Mouse (Mus musculus) stomach, postnatal 0 days (tissue): ENCODE data around the gene Pced1a. TPM values are rescaled to one million over a fixed set of nuclear protein-coding genes. Genes with fewer than 3 reads are reported as not detected.
A peak's percentile ranks its signal among the peaks of the same experiment; 100 is the strongest.

ENCODE experiments used
- ATAC-seq: fragments of 200-750 bp; cut with Nextera tagmentation; 2 replicates; pipeline ENCODE4 v1.8.0; 2017; ENCODE audit not compliant: low FRiP score, low TSS enrichment
- DNase-seq: peaks from one replicate; pipeline ENCODE4 v3.0.0-alpha.2; 2016; ENCODE audit warnings: low spot score
- H3K27ac ChIP-seq: fragments of 300-500 bp; sonication (generic); replicated peaks from 2 replicates; pipeline ENCODE4 v1.5.1; 2014; ENCODE audit warnings: mild to moderate bottlenecking, control low read depth
- H3K27me3 ChIP-seq: fragments of 300-500 bp; sonication (generic); 2 replicates; pipeline ENCODE4 v1.6.1; 2014; ENCODE audit warnings: low read length; ENCODE audit not compliant: control insufficient read depth, insufficient read depth
- H3K36me3 ChIP-seq: fragments of 300-500 bp; sonication (generic); 2 replicates; pipeline ENCODE4 v1.6.1; 2014; ENCODE audit warnings: low read length, mixed read lengths; ENCODE audit not compliant: control insufficient read depth, insufficient read depth
- H3K4me1 ChIP-seq: fragments of 300-500 bp; sonication (generic); replicated peaks from 2 replicates; pipeline ENCODE4 v1.6.1; 2014; ENCODE audit warnings: antibody characterized with exemption; ENCODE audit not compliant: control insufficient read depth, insufficient read depth
- H3K4me2 ChIP-seq: fragments of 300-500 bp; sonication (generic); replicated peaks from 2 replicates; pipeline ENCODE4 v1.6.1; 2014; ENCODE audit warnings: low read depth, mild to moderate bottlenecking, control low read depth, moderate library complexity
- H3K4me3 ChIP-seq: fragments of 300-500 bp; sonication (generic); 2 replicates; pipeline ENCODE4 v1.5.1; 2014; ENCODE audit warnings: low read depth, low read length, control low read depth
- H3K9ac ChIP-seq: fragments of 300-500 bp; sonication (generic); 2 replicates; pipeline ENCODE4 v1.6.1; 2014; ENCODE audit warnings: mild to moderate bottlenecking, low read length, control low read depth, mixed read lengths
- H3K9me3 ChIP-seq: fragments of 300-500 bp; sonication (generic); 2 replicates; pipeline ENCODE4 v1.6.1; 2016; ENCODE audit warnings: low read length; ENCODE audit not compliant: control insufficient read depth
- CTCF ChIP-seq: IDR thresholded peaks from 2 replicates; pipeline ENCODE4 v1.5.1; 2016; ENCODE audit warnings: antibody characterized with exemption, low read depth, mild to moderate bottlenecking, moderate library complexity
- EP300 ChIP-seq: optimal IDR thresholded peaks from 2 replicates; pipeline ENCODE3; 2016; ENCODE audit warnings: antibody characterized with exemption
- WGBS: fragments of 180-500 bp; shearing (Covaris S2); extraction: QIAGEN DNeasy Blood & Tissue Kit; methylation state at CpG from one replicate; pipeline ENCODE4 v1.1.7; 2014; 5-methylcytosine and 5-hydroxymethylcytosine counted together
- polyA plus RNA-seq: library from polyadenylated mRNA; unstranded; fragments of >200 nt; fragmentation: Nextera tagmentation; extraction: Ambion mirVana; gene quantifications from 2 replicates; pipeline ENCODE4 v1.2.1, GENCODE M21; 2015

Gene Pced1a
- polyA plus RNA-seq, 1 experiment from 2014 or later = 4.4 TPM

DNA sequence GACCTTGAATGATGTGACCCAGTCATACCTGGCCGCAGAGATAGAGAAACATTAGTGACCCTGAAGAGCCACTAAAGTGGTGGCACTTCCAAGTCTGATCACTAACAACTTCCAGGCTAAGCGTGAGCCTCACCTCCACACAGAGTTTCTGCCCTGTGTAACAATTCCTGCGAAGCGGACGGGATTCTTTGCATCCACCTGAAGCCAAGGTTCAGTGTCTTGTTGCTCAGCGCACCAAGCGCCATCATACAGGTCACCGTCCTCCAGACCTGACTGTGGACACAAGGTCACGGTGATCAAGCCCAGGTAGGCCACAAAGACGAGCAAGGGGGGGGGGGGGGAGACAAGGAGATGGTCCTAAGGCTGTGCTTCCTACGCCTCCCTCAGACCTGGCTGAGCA lies 28.8 kb downstream of the Pced1a start:
- no peak for DNase-seq
- 93% methylated on average over 11 of the region's 11 CpGs for WGBS
- Histone ChIP-seq H3K9me3 (no peaks in the 10 kb centered on the region), H3K4me3 (no peak overlapping the region), H3K27ac (no peak overlapping the region), H3K27me3 (no peaks in the 10 kb centered on the region), H3K9ac (no peak overlapping the region), H3K4me1 (0 out of 2 replicates have a peak, but pooled peaks cover 2% of the 10 kb centered on the region), H3K4me2 (no peak overlapping the region), H3K36me3 (no peaks in the 10 kb centered on the region)
- ATAC-seq = no peak
- TF ChIP-seq EP300 (no peak), CTCF (no peak)

DNA sequence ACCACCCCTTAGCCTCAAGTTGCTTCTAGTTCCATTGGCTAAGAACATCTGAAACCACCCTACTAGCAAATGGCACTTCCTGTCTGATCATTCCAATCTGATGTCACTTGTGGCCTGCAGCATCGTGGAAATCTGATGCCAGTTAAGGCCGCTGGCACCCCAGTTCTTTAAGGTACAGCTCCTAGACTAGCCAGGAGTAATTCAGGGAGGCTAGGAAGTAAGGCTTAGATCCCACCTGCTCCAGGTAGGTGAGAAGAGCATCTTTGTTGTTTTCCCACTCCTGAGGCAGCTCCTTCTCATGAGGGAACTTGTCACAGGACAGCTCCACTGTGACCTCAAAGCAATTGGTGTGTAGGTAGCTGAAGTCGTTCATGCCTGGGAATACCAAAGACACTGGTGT lies 31.7 kb downstream of the Pced1a start:
- 78% methylated on average over 3 of the region's 3 CpGs for WGBS
- H3K9ac ChIP-seq = no peak overlapping the region
- ATAC-seq = no peak
- H3K27me3 ChIP-seq = no peaks in the 10 kb centered on the region
- TF ChIP-seq CTCF (no peak), EP300 (no peak)
- no peak overlapping the region for H3K4me3 ChIP-seq
- no peak overlapping the region for H3K4me2 ChIP-seq
- H3K27ac ChIP-seq = no peak overlapping the region
- no peaks in the 10 kb centered on the region for H3K36me3 ChIP-seq
- no peaks in the 10 kb centered on the region for H3K9me3 ChIP-seq
- 0 out of 2 replicates have a peak, but pooled peaks cover 2% of the 10 kb centered on the region for H3K4me1 ChIP-seq
- DNase-seq = no peak

DNA sequence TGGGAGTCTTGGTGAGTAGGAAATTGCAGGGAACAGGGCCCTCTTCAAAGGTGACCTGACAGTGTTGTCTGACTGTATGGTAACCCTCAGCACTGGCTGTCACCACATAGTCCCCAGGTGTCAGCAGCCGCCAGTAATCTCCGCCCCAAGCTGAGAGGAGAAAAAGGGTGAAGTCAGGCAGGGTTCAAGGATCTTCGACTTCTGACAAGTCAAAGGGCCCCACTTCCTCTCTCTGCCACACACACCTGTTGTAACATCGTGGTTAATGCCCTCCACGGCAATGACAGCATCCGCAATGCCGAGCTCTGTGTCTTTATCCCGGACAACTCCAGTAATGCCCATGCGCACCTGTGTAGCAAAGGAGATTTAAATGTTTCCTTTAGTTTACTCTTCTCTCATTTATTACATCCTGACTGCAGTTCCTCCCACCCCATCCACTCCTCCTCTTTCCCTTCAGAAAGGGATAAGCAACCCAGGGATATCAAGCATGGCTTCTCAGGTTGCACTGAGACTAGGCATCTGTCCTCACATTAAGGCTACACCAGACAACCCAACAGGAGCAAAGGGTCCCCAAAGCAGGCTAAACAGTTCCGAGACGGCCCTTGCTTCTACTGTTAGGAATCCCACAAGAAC lies 33.4 kb downstream of the Pced1a start:
- no peak overlapping the region for H3K4me2 ChIP-seq
- no peaks in the 10 kb centered on the region for H3K36me3 ChIP-seq
- no peaks in the 10 kb centered on the region for H3K27me3 ChIP-seq
- H3K4me3 ChIP-seq = no peak overlapping the region
- H3K9ac ChIP-seq = no peak overlapping the region
- no peak overlapping the region for H3K27ac ChIP-seq
- no peaks in the 10 kb centered on the region for H3K9me3 ChIP-seq
- DNase-seq (no peak), ATAC-seq (no peak)
- no peaks in the 10 kb centered on the region for H3K4me1 ChIP-seq
- 75% methylated on average over 11 of the region's 11 CpGs for WGBS
- TF ChIP-seq CTCF (no peak), EP300 (no peak)

DNA sequence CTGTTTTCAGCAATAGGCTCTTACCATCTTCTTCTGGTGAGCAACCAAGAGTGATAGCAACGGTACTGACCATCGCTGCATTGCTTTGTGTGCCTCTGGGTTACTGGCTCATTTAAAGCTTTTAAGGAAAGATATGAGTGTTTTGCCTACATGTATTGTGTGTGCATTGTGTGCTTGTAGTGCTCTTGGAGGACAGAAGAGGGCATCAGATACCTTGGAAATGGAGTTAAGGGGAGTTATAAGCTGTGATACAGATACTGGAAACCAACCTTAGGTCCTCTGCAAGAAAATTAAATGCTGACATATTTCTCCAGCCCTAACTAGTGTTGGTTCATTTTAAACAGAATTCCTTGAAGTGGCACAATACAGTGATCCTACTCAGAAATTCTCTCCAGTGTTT lies 35.7 kb downstream of the Pced1a start:
- 74% methylated on average over 2 of the region's 2 CpGs for WGBS

DNA sequence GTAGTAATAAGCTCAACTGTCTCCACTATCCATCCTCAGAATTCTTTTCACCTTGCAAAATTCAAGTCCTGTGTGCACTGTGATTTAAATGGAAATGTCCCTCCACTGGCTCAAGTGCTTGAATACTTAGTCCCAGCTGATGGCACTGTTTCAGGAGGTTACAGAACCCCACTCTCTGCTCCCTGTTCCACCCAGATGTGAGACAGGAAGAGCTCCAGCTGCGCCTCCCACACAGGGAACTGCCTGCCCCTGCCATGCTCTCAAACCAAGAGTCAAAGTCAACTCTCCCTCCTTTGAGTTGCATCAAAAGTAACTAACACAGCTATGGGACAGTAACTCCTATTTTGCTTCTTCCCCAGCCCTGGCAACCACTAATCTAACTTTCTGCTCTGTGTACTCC lies 38.3 kb downstream of the Pced1a start:
- WGBS = 81% methylated on average over 1 of the region's 1 CpGs
- ATAC-seq (no peak), DNase-seq (no peak)
- Histone ChIP-seq H3K27ac (no peak overlapping the region), H3K4me2 (no peak overlapping the region), H3K27me3 (no peaks in the 10 kb centered on the region), H3K36me3 (no peaks in the 10 kb centered on the region), H3K9me3 (no peaks in the 10 kb centered on the region), H3K4me1 (no peaks in the 10 kb centered on the region), H3K9ac (no peak overlapping the region), H3K4me3 (no peak overlapping the region)
- TF ChIP-seq CTCF (no peak), EP300 (no peak)

More for the DNA sequence above, 35.7 kb downstream of the Pced1a start:
- no peaks in the 10 kb centered on the region for H3K27me3 ChIP-seq
- H3K9me3 ChIP-seq = no peaks in the 10 kb centered on the region
- DNase-seq (no peak), ATAC-seq (no peak)
- no peak overlapping the region for H3K4me2 ChIP-seq
- H3K4me3 ChIP-seq = no peak overlapping the region
- H3K4me1 ChIP-seq = no peaks in the 10 kb centered on the region
- no peaks in the 10 kb centered on the region for H3K36me3 ChIP-seq
- H3K9ac ChIP-seq = no peak overlapping the region
- peak; percentile 72 for TF ChIP-seq CTCF
- no peak for TF ChIP-seq EP300
- H3K27ac ChIP-seq = no peak overlapping the region

DNA sequence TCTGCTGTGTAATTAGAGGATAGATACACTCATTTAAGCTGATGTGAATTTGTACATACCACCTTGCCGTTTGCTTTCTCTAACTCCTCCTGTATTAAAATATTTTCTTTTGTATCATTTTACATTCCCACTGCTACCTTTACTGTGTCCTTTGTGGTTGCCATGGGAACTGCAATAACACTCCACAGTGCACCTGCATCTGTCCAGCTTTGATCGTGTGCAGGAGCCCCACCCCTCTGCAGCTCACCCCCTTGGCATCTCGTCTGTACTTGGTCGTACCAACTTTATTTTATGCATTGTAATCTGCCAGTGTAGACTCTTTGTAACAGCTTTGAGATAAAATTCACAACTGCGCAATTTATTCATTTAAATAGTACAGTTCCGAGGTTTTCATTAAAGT lies 40.6 kb downstream of the Pced1a start:
- no peak for DNase-seq
- H3K9ac ChIP-seq = no peak overlapping the region
- no peak overlapping the region for H3K4me2 ChIP-seq
- no peaks in the 10 kb centered on the region for H3K36me3 ChIP-seq
- 50% methylated on average over 6 of the region's 6 CpGs for WGBS
- H3K4me3 ChIP-seq = no peak overlapping the region
- TF ChIP-seq CTCF (no peak), EP300 (no peak)
- H3K9me3 ChIP-seq = no peaks in the 10 kb centered on the region
- no peaks in the 10 kb centered on the region for H3K27me3 ChIP-seq
- no peaks in the 10 kb centered on the region for H3K4me1 ChIP-seq
- peak; percentile 60; the same call in 1 of the 2 replicates for ATAC-seq
- no peak overlapping the region for H3K27ac ChIP-seq
